Mouse (Mus musculus) liver, postnatal 0 days (tissue): ENCODE data around the gene Nav2. TPM values are rescaled to one million over a fixed set of nuclear protein-coding genes. Genes with fewer than 3 reads are reported as not detected.
A peak's percentile ranks its signal among the peaks of the same experiment; 100 is the strongest.

ENCODE experiments used
- ATAC-seq: fragments of 200-750 bp; cut with Nextera tagmentation; 2 replicates; pipeline ENCODE4 v1.8.0; 2017; ENCODE audit warnings: mild to moderate bottlenecking, moderate library complexity
- DNase-seq: peaks from one replicate; pipeline ENCODE4 v3.0.0-alpha.2; 2016
- H3K27ac ChIP-seq: fragments of 300-500 bp; sonication (generic); 2 replicates; pipeline ENCODE4 v1.5.1; 2014; ENCODE audit warnings: antibody characterized with exemption, moderate library complexity, mild to moderate bottlenecking, low read depth
- H3K27me3 ChIP-seq: fragments of 300-500 bp; sonication (generic); 2 replicates; pipeline ENCODE4 v1.6.1; 2014; ENCODE audit warnings: low read length, control low read depth, mixed read lengths; ENCODE audit not compliant: insufficient read depth
- H3K36me3 ChIP-seq: fragments of 300-500 bp; sonication (generic); replicated peaks from 2 replicates; pipeline ENCODE4 v1.6.1; 2014; ENCODE audit warnings: mild to moderate bottlenecking, control low read depth, low read length, moderate library complexity, mixed read lengths; ENCODE audit not compliant: insufficient read depth
- H3K4me1 ChIP-seq: fragments of 300-500 bp; sonication (generic); 2 replicates; pipeline ENCODE4 v1.6.1; 2014; ENCODE audit warnings: antibody characterized with exemption, mild to moderate bottlenecking, control low read depth; ENCODE audit not compliant: insufficient read depth
- H3K4me2 ChIP-seq: fragments of 300-500 bp; sonication (generic); 2 replicates; pipeline ENCODE4 v1.6.1; 2014; ENCODE audit warnings: low read depth, mild to moderate bottlenecking, low read length, moderate library complexity, mixed read lengths
- H3K4me3 ChIP-seq: fragments of 300-500 bp; sonication (generic); 2 replicates; pipeline ENCODE4 v1.5.1; 2014; ENCODE audit warnings: low read depth, low read length
- H3K9ac ChIP-seq: fragments of 300-500 bp; sonication (generic); replicated peaks from 2 replicates; pipeline ENCODE4 v1.6.1; 2014; ENCODE audit warnings: mild to moderate bottlenecking, moderate library complexity
- H3K9me3 ChIP-seq: fragments of 300-500 bp; sonication (generic); 2 replicates; pipeline ENCODE4 v1.6.1; 2016; ENCODE audit warnings: mild to moderate bottlenecking, control low read depth, low read length, mixed read lengths
- CTCF ChIP-seq: sonication (generic); IDR thresholded peaks from 2 replicates; pipeline ENCODE4 v1.5.1; 2016; ENCODE audit warnings: antibody characterized with exemption, low read depth
- EP300 ChIP-seq: IDR thresholded peaks from 2 replicates; pipeline ENCODE4 v1.6.1; 2016; ENCODE audit warnings: antibody characterized with exemption, low read depth, mild to moderate bottlenecking
- WGBS: fragments of 180-500 bp; shearing (Covaris S2); extraction: QIAGEN DNeasy Blood & Tissue Kit; methylation state at CpG from one replicate; pipeline ENCODE4 v1.1.7; 2014; ENCODE audit not compliant: insufficient replicate concordance; 5-methylcytosine and 5-hydroxymethylcytosine counted together
- polyA plus RNA-seq: library from polyadenylated mRNA; unstranded; fragments of >200 nt; fragmentation: Nextera tagmentation; extraction: Ambion mirVana; gene quantifications from 2 replicates; pipeline ENCODE4 v1.2.1, GENCODE M21; 2015

Nav2 gene
- polyA plus RNA-seq, 1 experiment from 2014 or later = 3.3 TPM

GRCm38 (mm10) chr7:48900408-48901167 lies 7.9 kb upstream of the Nav2 start:
- H3K27me3 ChIP-seq = no peaks in the 10 kb centered on the region

GRCm38 (mm10) chr7:48902454-48902853 lies 6.1 kb upstream of the Nav2 start:
- no peak overlapping the region for H3K27ac ChIP-seq
- no peak overlapping the region for H3K9ac ChIP-seq
- no peak for ATAC-seq
- no peak for DNase-seq
- H3K4me3 ChIP-seq = no peak overlapping the region
- peaks cover 8% of the 10 kb centered on the region for H3K4me1 ChIP-seq
- H3K27me3 ChIP-seq = no peaks in the 10 kb centered on the region
- no peaks in the 10 kb centered on the region for H3K36me3 ChIP-seq
- 39% methylated on average over 2 of the region's 2 CpGs for WGBS
- TF ChIP-seq CTCF = no peak
- TF ChIP-seq EP300 = no peak
- H3K9me3 ChIP-seq = no peaks in the 10 kb centered on the region
- H3K4me2 ChIP-seq = no peak overlapping the region

More at GRCm38 (mm10) chr7:48900408-48901167, 7.9 kb upstream of the Nav2 start:
- Histone ChIP-seq H3K4me1 (peaks cover 8% of the 10 kb centered on the region), H3K4me3 (no peak overlapping the region), H3K9me3 (no peaks in the 10 kb centered on the region), H3K4me2 (no peak overlapping the region), H3K9ac (no peak overlapping the region), H3K36me3 (no peaks in the 10 kb centered on the region), H3K27ac (no peak overlapping the region)
- DNase-seq = no peak
- 55% methylated on average over 8 of the region's 8 CpGs for WGBS
- no peak for TF ChIP-seq EP300
- no peak for TF ChIP-seq CTCF
- no peak for ATAC-seq

GRCm38 (mm10) chr7:48909342-48909671 lies 791 bp downstream of the Nav2 start:
- no peak for TF ChIP-seq CTCF
- no peak for TF ChIP-seq EP300
- no peak for DNase-seq
- WGBS = 30% methylated on average over 4 of the region's 4 CpGs
- Histone ChIP-seq H3K9me3 (no peaks in the 10 kb centered on the region), H3K4me3 (no peak overlapping the region), H3K4me2 (peak overlapping the region; percentile 44), H3K27me3 (no peaks in the 10 kb centered on the region), H3K36me3 (no peaks in the 10 kb centered on the region), H3K27ac (peak overlapping the region; percentile 75), H3K9ac (no peak overlapping the region), H3K4me1 (0 out of 2 replicates have a peak, but pooled peaks cover 8% of the 10 kb centered on the region)
- ATAC-seq = peak; percentile 17; the same call in 1 of the 2 replicates

- Histone ChIP-seq H3K27me3 (no peaks in the 10 kb centered on the region), H3K4me2 (no peak overlapping the region), H3K9ac (no peak overlapping the region), H3K9me3 (no peaks in the 10 kb centered on the region), H3K27ac (no peak overlapping the region), H3K4me3 (no peak overlapping the region), H3K36me3 (no peaks in the 10 kb centered on the region), H3K4me1 (0 out of 2 replicates have a peak, but pooled peaks cover 8% of the 10 kb centered on the region)
- ATAC-seq (no peak), DNase-seq (no peak)
- 83% methylated on average over 6 of the region's 6 CpGs for WGBS
- no peak for TF ChIP-seq EP300
Observed at GRCm38 (mm10) chr7:48910282-48910681, 1.8 kb downstream of the Nav2 start.

GRCm38 (mm10) chr7:48911146-48911545 lies 2.6 kb downstream of the Nav2 start:
- TF ChIP-seq CTCF (no peak), EP300 (no peak)
- H3K4me1 ChIP-seq = 0 out of 2 replicates have a peak, but pooled peaks cover 8% of the 10 kb centered on the region
- H3K27ac ChIP-seq = no peak overlapping the region
- no peak overlapping the region for H3K9ac ChIP-seq
- no peaks in the 10 kb centered on the region for H3K27me3 ChIP-seq
- no peak for DNase-seq
- H3K4me2 ChIP-seq = no peak overlapping the region
- no peaks in the 10 kb centered on the region for H3K36me3 ChIP-seq
- ATAC-seq = no peak
- no peaks in the 10 kb centered on the region for H3K9me3 ChIP-seq
- H3K4me3 ChIP-seq = no peak overlapping the region

- TF ChIP-seq CTCF (no peak), EP300 (no peak)
- H3K9ac ChIP-seq = no peak overlapping the region
- 71% methylated on average over 12 of the region's 12 CpGs for WGBS
- H3K27me3 ChIP-seq = no peaks in the 10 kb centered on the region
- H3K4me2 ChIP-seq = no peak overlapping the region
- H3K4me3 ChIP-seq = no peak overlapping the region
- ATAC-seq (no peak), DNase-seq (no peak)
- H3K27ac ChIP-seq = no peak overlapping the region
- 0 out of 2 replicates have a peak, but pooled peaks cover under 1% of the 10 kb centered on the region for H3K4me1 ChIP-seq
- no peaks in the 10 kb centered on the region for H3K36me3 ChIP-seq
- no peaks in the 10 kb centered on the region for H3K9me3 ChIP-seq
Observed at GRCm38 (mm10) chr7:48914630-48915506, 6.4 kb downstream of the Nav2 start.
